Mouse (Mus musculus) bone marrow macrophage, adult 2 months (primary cell): ENCODE data around the gene AC170998.1.

Experiments used
- CTCF ChIP-seq: IDR thresholded peaks from 2 replicates; pipeline ENCODE4 v1.5.1; 2012; ENCODE audit warnings: low read depth, mild to moderate bottlenecking, low read length, moderate library complexity
- POLR2A ChIP-seq: IDR thresholded peaks from 2 replicates; pipeline ENCODE4 v1.6.1; 2012; ENCODE audit warnings: mild to moderate bottlenecking, low read depth, low read length, borderline replicate concordance

GRCm38 (mm10) chr17:28701171-28701570 is 24.7 kb upstream of the AC170998.1 start:
- TF ChIP-seq POLR2A: no peak
- TF ChIP-seq CTCF: no peak
